Mouse (Mus musculus): ENCODE measurements around the gene Sfmbt2. TPM values are rescaled to one million over a fixed set of nuclear protein-coding genes. Genes with fewer than 3 reads are reported as not detected.

Sfmbt2 gene
- polyA plus RNA-seq, 1 experiment: 1.4 TPM

- Histone ChIP-seq H3K27ac (ENCODE audit: insufficient read depth, low read length) (no peak overlapping the region), H3K4me3 (ENCODE audit: insufficient read depth, low read length) (no peak overlapping the region), H3K4me1 (ENCODE audit: control insufficient read depth, insufficient read depth, low read length) (no peaks in the 10 kb centered on the region)
- TF ChIP-seq POLR2A (IDR thresholded peaks at IDR 0.05; ENCODE audit: extremely low read depth, insufficient read depth, low read length) (no peak), CTCF (IDR thresholded peaks at IDR 0.05; ENCODE audit: extremely low read depth, insufficient read depth, low read length) (no peak)
Measured at GRCm38 (mm10) chr2:10348036-10348435, 22.3 kb upstream of the Sfmbt2 start.

GRCm38 (mm10) chr2:10350266-10350810 is 20.0 kb upstream of the Sfmbt2 start:
- TF ChIP-seq POLR2A (IDR thresholded peaks at IDR 0.05; ENCODE audit: extremely low read depth, insufficient read depth, low read length): no peak
- TF ChIP-seq CTCF (IDR thresholded peaks at IDR 0.05; ENCODE audit: extremely low read depth, insufficient read depth, low read length): no peak
- no peak overlapping the region for H3K4me3 ChIP-seq (ENCODE audit: insufficient read depth, low read length)
- no peak overlapping the region for H3K27ac ChIP-seq (ENCODE audit: insufficient read depth, low read length)
- no peaks in the 10 kb centered on the region for H3K4me1 ChIP-seq (ENCODE audit: control insufficient read depth, insufficient read depth, low read length)

GRCm38 (mm10) chr2:10351125-10351524 is 19.2 kb upstream of the Sfmbt2 start:
- no peak overlapping the region for H3K27ac ChIP-seq (ENCODE audit: insufficient read depth, low read length)
- H3K4me1 ChIP-seq (ENCODE audit: control insufficient read depth, insufficient read depth, low read length): no peaks in the 10 kb centered on the region
- H3K4me3 ChIP-seq (ENCODE audit: insufficient read depth, low read length): no peak overlapping the region
- TF ChIP-seq CTCF (IDR thresholded peaks at IDR 0.05; ENCODE audit: extremely low read depth, insufficient read depth, low read length) (no peak), POLR2A (IDR thresholded peaks at IDR 0.05; ENCODE audit: extremely low read depth, insufficient read depth, low read length) (no peak)

GRCm38 (mm10) chr2:10352887-10353286 is 17.4 kb upstream of the Sfmbt2 start:
- TF ChIP-seq CTCF (IDR thresholded peaks at IDR 0.05; ENCODE audit: extremely low read depth, insufficient read depth, low read length): no peak
- TF ChIP-seq POLR2A (IDR thresholded peaks at IDR 0.05; ENCODE audit: extremely low read depth, insufficient read depth, low read length): no peak
- H3K4me1 ChIP-seq (ENCODE audit: control insufficient read depth, insufficient read depth, low read length): no peaks in the 10 kb centered on the region

GRCm38 (mm10) chr2:10353889-10354288 is 16.4 kb upstream of the Sfmbt2 start:
- no peak overlapping the region for H3K27ac ChIP-seq (ENCODE audit: insufficient read depth, low read length)
- no peak overlapping the region for H3K4me3 ChIP-seq (ENCODE audit: insufficient read depth, low read length)
- TF ChIP-seq CTCF (IDR thresholded peaks at IDR 0.05; ENCODE audit: extremely low read depth, insufficient read depth, low read length): no peak
- no peak for TF ChIP-seq POLR2A (IDR thresholded peaks at IDR 0.05; ENCODE audit: extremely low read depth, insufficient read depth, low read length)
- no peaks in the 10 kb centered on the region for H3K4me1 ChIP-seq (ENCODE audit: control insufficient read depth, insufficient read depth, low read length)

More at GRCm38 (mm10) chr2:10352887-10353286, 17.4 kb upstream of the Sfmbt2 start:
- no peak overlapping the region for H3K27ac ChIP-seq (ENCODE audit: insufficient read depth, low read length)
- no peak overlapping the region for H3K4me3 ChIP-seq (ENCODE audit: insufficient read depth, low read length)

GRCm38 (mm10) chr2:10359861-10360260 is 10.4 kb upstream of the Sfmbt2 start:
- no peak for TF ChIP-seq CTCF (IDR thresholded peaks at IDR 0.05; ENCODE audit: extremely low read depth, insufficient read depth, low read length)
- no peak for TF ChIP-seq POLR2A (IDR thresholded peaks at IDR 0.05; ENCODE audit: extremely low read depth, insufficient read depth, low read length)
- no peaks in the 10 kb centered on the region for H3K4me1 ChIP-seq (ENCODE audit: control insufficient read depth, insufficient read depth, low read length)
- H3K27ac ChIP-seq (ENCODE audit: insufficient read depth, low read length): no peak overlapping the region
- no peak overlapping the region for H3K4me3 ChIP-seq (ENCODE audit: insufficient read depth, low read length)

- Histone ChIP-seq H3K27ac (ENCODE audit: insufficient read depth, low read length) (no peak overlapping the region), H3K4me1 (ENCODE audit: control insufficient read depth, insufficient read depth, low read length) (no peaks in the 10 kb centered on the region), H3K4me3 (ENCODE audit: insufficient read depth, low read length) (no peak overlapping the region)
- TF ChIP-seq CTCF (IDR thresholded peaks at IDR 0.05; ENCODE audit: extremely low read depth, insufficient read depth, low read length): no peak
- no peak for TF ChIP-seq POLR2A (IDR thresholded peaks at IDR 0.05; ENCODE audit: extremely low read depth, insufficient read depth, low read length)
Measured at GRCm38 (mm10) chr2:10365081-10365480, 5.2 kb upstream of the Sfmbt2 start.

GRCm38 (mm10) chr2:10366284-10366683 is 4.0 kb upstream of the Sfmbt2 start:
- no peak overlapping the region for H3K4me3 ChIP-seq (ENCODE audit: insufficient read depth, low read length)
- TF ChIP-seq POLR2A (IDR thresholded peaks at IDR 0.05; ENCODE audit: extremely low read depth, insufficient read depth, low read length): no peak
- TF ChIP-seq CTCF (IDR thresholded peaks at IDR 0.05; ENCODE audit: extremely low read depth, insufficient read depth, low read length): no peak
- H3K27ac ChIP-seq (ENCODE audit: insufficient read depth, low read length): no peak overlapping the region
- no peaks in the 10 kb centered on the region for H3K4me1 ChIP-seq (ENCODE audit: control insufficient read depth, insufficient read depth, low read length)

- H3K27ac ChIP-seq (ENCODE audit: insufficient read depth, low read length): no peak overlapping the region
- TF ChIP-seq POLR2A (IDR thresholded peaks at IDR 0.05; ENCODE audit: extremely low read depth, insufficient read depth, low read length) (no peak), CTCF (IDR thresholded peaks at IDR 0.05; ENCODE audit: extremely low read depth, insufficient read depth, low read length) (no peak)
- H3K4me1 ChIP-seq (ENCODE audit: control insufficient read depth, insufficient read depth, low read length): no peaks in the 10 kb centered on the region
- H3K4me3 ChIP-seq (ENCODE audit: insufficient read depth, low read length): no peak overlapping the region
Measured at GRCm38 (mm10) chr2:10369676-10370075, 634 bp upstream of the Sfmbt2 start.

GRCm38 (mm10) chr2:10370687-10371458 is 563 bp downstream of the Sfmbt2 start:
- Histone ChIP-seq H3K4me1 (ENCODE audit: control insufficient read depth, insufficient read depth, low read length) (no peaks in the 10 kb centered on the region), H3K27ac (ENCODE audit: insufficient read depth, low read length) (no peak overlapping the region), H3K4me3 (ENCODE audit: insufficient read depth, low read length) (no peak overlapping the region)
- TF ChIP-seq POLR2A (IDR thresholded peaks at IDR 0.05; ENCODE audit: extremely low read depth, insufficient read depth, low read length): no peak
- TF ChIP-seq CTCF (IDR thresholded peaks at IDR 0.05; ENCODE audit: extremely low read depth, insufficient read depth, low read length): no peak

All from cortical plate, adult 2 months (tissue).